ENCODE assay signal across 8 mouse cellular contexts in genomic region chr19:9938824-9939303, GRCm38 (mm10). TPM values are rescaled to one million over a fixed set of nuclear protein-coding genes. Genes with fewer than 3 reads are reported as not detected.
A peak's percentile ranks its signal among the peaks of the same experiment; 100 is the strongest.
DNase-seq lines count a peak whose midpoint lies in the region; ATAC-seq and TF ChIP-seq lines count a peak whose summit lies in the region.

No protein-coding gene starts in this region.

- intact Hi-C loops in heart, postnatal 25 days (cut with DNase I) = no loop called here
- intact Hi-C loops in left cerebral cortex, postnatal 10 days (cut with DNase I) = no loop called here

- no peak overlapping the region for H3K9ac ChIP-seq in intestine, postnatal 0 days (ENCODE audit: low read depth, low read length)

- no peaks in the 10 kb centered on the region for H3K9me3 ChIP-seq in intestine, postnatal 0 days (ENCODE audit: control insufficient read depth)

- 59% methylated on average over 13 of the region's 13 CpGs for WGBS in intestine, postnatal 0 days

- no peaks in the 10 kb centered on the region; the same call in none of the 2 replicates for H3K4me1 ChIP-seq in intestine, postnatal 0 days (replicated peaks; ENCODE audit: control insufficient read depth, insufficient read depth, low read length)

- H3K27me3 ChIP-seq in intestine, postnatal 0 days (replicated peaks; ENCODE audit: control insufficient read depth, insufficient read depth, low read length) = no peaks in the 10 kb centered on the region

- H3K27ac ChIP-seq in intestine, postnatal 0 days (ENCODE audit: low read depth, low read length) = no peak overlapping the region

- no peak for TF ChIP-seq CTCF in intestine, postnatal 0 days (IDR thresholded peaks at IDR 0.05; ENCODE audit: low read depth)

- H3K4me2 ChIP-seq in intestine, postnatal 0 days (replicated peaks; ENCODE audit: low read depth) = no peak overlapping the region

- H3K36me3 ChIP-seq in intestine, postnatal 0 days (ENCODE audit: control insufficient read depth, insufficient read depth) = no peaks in the 10 kb centered on the region

- DNase-seq in heart, adult 11 months = peak; percentile 97
- DNase-seq in heart, postnatal 25 days (ENCODE audit: low spot score) = no peak
- DNase-seq in c-Kit-positive CD71-negative TER-119-negative erythroid progenitor cells, embryonic 14.5 days (ENCODE audit: low read depth) = peak; percentile 88
- peak; percentile 43 to 54 for DNase-seq in spleen, adult 18-20 months
- DNase-seq in cerebellum, postnatal 10 days = no peak
- no peak for DNase-seq in retina, postnatal 1 day
- no peak for DNase-seq in left cerebral cortex, postnatal 10 days (ENCODE audit: extremely low spot score in 1 of 2, low spot score in 2 of 2)

- H3K4me3 ChIP-seq in intestine, postnatal 0 days (ENCODE audit: low read depth, low read length) = no peak overlapping the region

- ATAC-seq in intestine, postnatal 0 days = peak; percentile 58

RNA-seq across cellular contexts. Expression of gene Incenp, which starts 39.5 kb away (rescaled TPM):
- total RNA-seq in heart, postnatal 25 days (2021) = 1 to 10 TPM; 6.3 to 7.4 TPM
- 22.9 and 24.3 TPM in 2 replicates for polyA plus RNA-seq in intestine, postnatal 0 days (2015; fragmentation: Nextera tagmentation; extraction: Ambion mirVana)
- total RNA-seq in left cerebral cortex, postnatal 10 days (2021) = 10 to 100 TPM; 16.8 to 18.0 TPM

RNA-seq across cellular contexts. Expression of gene Fth1, which starts 41.5 kb away (rescaled TPM):
- 1,000 to 10,000 TPM; 2,502 to 2,556 TPM for total RNA-seq in heart, postnatal 25 days (2021)
- 6,780 and 7,050 TPM in 2 replicates for polyA plus RNA-seq in intestine, postnatal 0 days (2015; fragmentation: Nextera tagmentation; extraction: Ambion mirVana)
- 1,000 to 10,000 TPM; 1,579 to 1,597 TPM for total RNA-seq in left cerebral cortex, postnatal 10 days (2021)

Comparison
In these comparisons a context has a peak if more than half of its experiments do, and no peak if none do; other contexts are left out.
1. DNase-seq: peak in heart, adult 11 months (single experiment), c-Kit-positive CD71-negative TER-119-negative erythroid progenitor cells, embryonic 14.5 days (single experiment) and spleen, adult 18-20 months (2 of 2); none in heart, postnatal 25 days (single experiment), cerebellum, postnatal 10 days (0 of 2), retina, postnatal 1 day (single experiment) and left cerebral cortex, postnatal 10 days (0 of 2).